Mouse (Mus musculus): ENCODE results near the gene Kmt2e. TPM values are rescaled to one million over a fixed set of nuclear protein-coding genes. Genes with fewer than 3 reads are reported as not detected.

The Kmt2e gene
- total and polyA plus RNA-seq, 3 experiments, result 8.0 to 220 (median 40.7) TPM

GRCm38 (mm10) chr5:23413058-23413457 is 21.2 kb upstream of the Kmt2e start:
- peaks cover 43% of the 10 kb centered on the region for H3K4me1 ChIP-seq (ENCODE audit: insufficient read depth, low read depth, low read length)
- peaks cover 49% of the 10 kb centered on the region for H3K36me3 ChIP-seq (replicated peaks)
- no peaks in the 10 kb centered on the region for H3K9me3 ChIP-seq (replicated peaks)
- H3K4me3 ChIP-seq (ENCODE audit: low read depth, low read length), result no peak overlapping the region
- TF ChIP-seq POLR2AphosphoS5 (IDR thresholded peaks at IDR 0.05; ENCODE audit: insufficient replicate concordance, low read depth, low read length), result no peak
- TF ChIP-seq TAL1 (conservative IDR thresholded peaks at IDR 0.05; ENCODE audit: low read depth, low read length), result no peak
- no peaks in the 10 kb centered on the region for H3K27me3 ChIP-seq (ENCODE audit: insufficient read depth, low read length)
- DNase-seq (ENCODE audit: low spot score) (no peak), ATAC-seq (ENCODE audit: extremely low read depth, insufficient number of reproducible peaks, low FRiP score, poor library complexity, severe bottlenecking) (no peak)

GRCm38 (mm10) chr5:23413575-23414470 is 20.4 kb upstream of the Kmt2e start:
- H3K27me3 ChIP-seq (ENCODE audit: insufficient read depth, low read length), result no peaks in the 10 kb centered on the region
- no peak overlapping the region for H3K4me3 ChIP-seq (ENCODE audit: low read depth, low read length)
- no peak for DNase-seq (ENCODE audit: low spot score)
- H3K9me3 ChIP-seq (replicated peaks), result no peaks in the 10 kb centered on the region
- TF ChIP-seq GATA1 (IDR thresholded peaks at IDR 0.05; ENCODE audit: borderline replicate concordance, low read length), result no peak
- TF ChIP-seq TAL1 (conservative IDR thresholded peaks at IDR 0.05; ENCODE audit: low read depth, low read length), result no peak
- no peak for TF ChIP-seq GATA2 (IDR thresholded peaks at IDR 0.05; ENCODE audit: borderline replicate concordance, low read depth, low read length)
- TF ChIP-seq CTCF (IDR thresholded peaks at IDR 0.05; ENCODE audit: low read depth, low read length), result no peak
- no peak for TF ChIP-seq POLR2AphosphoS5 (IDR thresholded peaks at IDR 0.05; ENCODE audit: insufficient replicate concordance, low read depth, low read length)
- H3K4me1 ChIP-seq (ENCODE audit: insufficient read depth, low read depth, low read length), result peaks cover 47% of the 10 kb centered on the region
- H3K36me3 ChIP-seq (replicated peaks), result peaks cover 47% of the 10 kb centered on the region
- no peak for ATAC-seq (ENCODE audit: extremely low read depth, insufficient number of reproducible peaks, low FRiP score, poor library complexity, severe bottlenecking)

- no peak for DNase-seq (ENCODE audit: low spot score)
- Histone ChIP-seq H3K4me1 (ENCODE audit: insufficient read depth, low read depth, low read length) (peaks cover 55% of the 10 kb centered on the region), H3K9me3 (replicated peaks) (no peaks in the 10 kb centered on the region), H3K36me3 (replicated peaks) (peaks cover 45% of the 10 kb centered on the region), H3K4me3 (ENCODE audit: low read depth, low read length) (no peak overlapping the region), H3K27me3 (ENCODE audit: insufficient read depth, low read length) (no peaks in the 10 kb centered on the region)
- ATAC-seq (ENCODE audit: extremely low read depth, insufficient number of reproducible peaks, low FRiP score, poor library complexity, severe bottlenecking), result no peak
- TF ChIP-seq GATA2 (IDR thresholded peaks at IDR 0.05; ENCODE audit: borderline replicate concordance, low read depth, low read length) (no peak), TAL1 (conservative IDR thresholded peaks at IDR 0.05; ENCODE audit: low read depth, low read length) (no peak), CTCF (IDR thresholded peaks at IDR 0.05; ENCODE audit: low read depth, low read length) (no peak), GATA1 (IDR thresholded peaks at IDR 0.05; ENCODE audit: borderline replicate concordance, low read length) (no peak), POLR2AphosphoS5 (IDR thresholded peaks at IDR 0.05; ENCODE audit: insufficient replicate concordance, low read depth, low read length) (no peak)
These were observed 19.6 kb upstream of the Kmt2e start for GRCm38 (mm10) chr5:23414490-23415126.

GRCm38 (mm10) chr5:23415571-23416285 is 18.5 kb upstream of the Kmt2e start:
- ATAC-seq (ENCODE audit: extremely low read depth, insufficient number of reproducible peaks, low FRiP score, poor library complexity, severe bottlenecking), result peak; percentile 36; the same call in 1 of the 2 replicates
- H3K4me3 ChIP-seq (ENCODE audit: low read depth, low read length), result peak overlapping the region; percentile 29; the same call in 1 of the 2 replicates
- peaks cover 64% of the 10 kb centered on the region for H3K4me1 ChIP-seq (ENCODE audit: insufficient read depth, low read depth, low read length)

GRCm38 (mm10) chr5:23416286-23416643 is 18.0 kb upstream of the Kmt2e start:
- Histone ChIP-seq H3K27me3 (ENCODE audit: insufficient read depth, low read length) (no peaks in the 10 kb centered on the region), H3K4me3 (ENCODE audit: low read depth, low read length) (peak overlapping the region; percentile 29; the same call in 1 of the 2 replicates), H3K4me1 (ENCODE audit: insufficient read depth, low read depth, low read length) (peaks cover 64% of the 10 kb centered on the region), H3K36me3 (replicated peaks) (peaks cover 37% of the 10 kb centered on the region), H3K9me3 (replicated peaks) (no peaks in the 10 kb centered on the region)
- ATAC-seq (ENCODE audit: extremely low read depth, insufficient number of reproducible peaks, low FRiP score, poor library complexity, severe bottlenecking) (peak; percentile 51; the same call in 1 of the 2 replicates), DNase-seq (ENCODE audit: low spot score) (no peak)
- TF ChIP-seq POLR2AphosphoS5 (IDR thresholded peaks at IDR 0.05; ENCODE audit: insufficient replicate concordance, low read depth, low read length), result no peak
- no peak for TF ChIP-seq GATA1 (IDR thresholded peaks at IDR 0.05; ENCODE audit: borderline replicate concordance, low read length)
- no peak for TF ChIP-seq TAL1 (conservative IDR thresholded peaks at IDR 0.05; ENCODE audit: low read depth, low read length)
- TF ChIP-seq GATA2 (IDR thresholded peaks at IDR 0.05; ENCODE audit: borderline replicate concordance, low read depth, low read length), result no peak
- no peak for TF ChIP-seq CTCF (IDR thresholded peaks at IDR 0.05; ENCODE audit: low read depth, low read length)

More at GRCm38 (mm10) chr5:23415571-23416285, 18.5 kb upstream of the Kmt2e start:
- Histone ChIP-seq H3K9me3 (replicated peaks) (no peaks in the 10 kb centered on the region), H3K36me3 (replicated peaks) (peaks cover 39% of the 10 kb centered on the region), H3K27me3 (ENCODE audit: insufficient read depth, low read length) (no peaks in the 10 kb centered on the region)
- TF ChIP-seq GATA2 (IDR thresholded peaks at IDR 0.05; ENCODE audit: borderline replicate concordance, low read depth, low read length) (no peak), CTCF (IDR thresholded peaks at IDR 0.05; ENCODE audit: low read depth, low read length) (no peak), GATA1 (IDR thresholded peaks at IDR 0.05; ENCODE audit: borderline replicate concordance, low read length) (no peak), TAL1 (conservative IDR thresholded peaks at IDR 0.05; ENCODE audit: low read depth, low read length) (no peak), POLR2AphosphoS5 (IDR thresholded peaks at IDR 0.05; ENCODE audit: insufficient replicate concordance, low read depth, low read length) (no peak)
- DNase-seq (ENCODE audit: low spot score), result peak; percentile 19

DNA sequence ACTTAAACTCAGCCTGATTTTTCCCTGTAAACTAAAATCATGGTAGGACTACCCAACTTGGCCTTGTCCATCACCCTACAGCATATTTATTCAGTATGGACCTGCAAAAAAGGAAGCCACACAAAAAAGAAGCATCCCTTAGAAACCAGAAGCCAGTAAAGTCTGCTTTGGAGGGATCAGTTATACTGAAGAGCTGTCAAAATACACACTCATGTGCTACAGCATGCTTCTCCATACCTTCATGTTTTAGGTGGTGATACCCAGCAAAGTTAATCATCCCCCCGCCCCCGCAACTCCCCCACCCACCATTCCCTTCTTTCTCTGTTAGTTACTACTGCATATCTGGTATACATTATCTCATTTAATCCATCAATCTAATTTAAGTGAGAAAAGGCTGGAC is 16.5 kb upstream of the Kmt2e start:
- no peak for ATAC-seq (ENCODE audit: extremely low read depth, insufficient number of reproducible peaks, low FRiP score, poor library complexity, severe bottlenecking)
- H3K27me3 ChIP-seq (ENCODE audit: insufficient read depth, low read length), result no peaks in the 10 kb centered on the region
- TF ChIP-seq TAL1 (conservative IDR thresholded peaks at IDR 0.05; ENCODE audit: low read depth, low read length) (no peak), GATA2 (IDR thresholded peaks at IDR 0.05; ENCODE audit: borderline replicate concordance, low read depth, low read length) (no peak), GATA1 (IDR thresholded peaks at IDR 0.05; ENCODE audit: borderline replicate concordance, low read length) (no peak), CTCF (IDR thresholded peaks at IDR 0.05; ENCODE audit: low read depth, low read length) (no peak), POLR2AphosphoS5 (IDR thresholded peaks at IDR 0.05; ENCODE audit: insufficient replicate concordance, low read depth, low read length) (no peak)
- H3K9me3 ChIP-seq (replicated peaks), result no peaks in the 10 kb centered on the region
- H3K4me3 ChIP-seq (ENCODE audit: low read depth, low read length), result peak overlapping the region; percentile 78
- DNase-seq (ENCODE audit: low spot score), result no peak
- H3K4me1 ChIP-seq (ENCODE audit: insufficient read depth, low read depth, low read length), result peaks cover 58% of the 10 kb centered on the region
- peaks cover 32% of the 10 kb centered on the region for H3K36me3 ChIP-seq (replicated peaks)
